ENCODE assay signal across 8 mouse cellular contexts in genomic region chr7:79466053-79466901, GRCm38 (mm10). TPM values are rescaled to one million over a fixed set of nuclear protein-coding genes. Genes with fewer than 3 reads are reported as not detected.
DNase-seq lines count a peak whose midpoint lies in the region; ATAC-seq and TF ChIP-seq lines count a peak whose summit lies in the region.

Gene Polg (minus strand): TSS chr7:79466362.

- H3K4me1 ChIP-seq in bone marrow macrophage, adult 2 months (ENCODE audit: control insufficient read depth, insufficient read depth, low read length), result peaks cover 20% of the 10 kb centered on the region
- peaks cover 14% of the 10 kb centered on the region for H3K4me1 ChIP-seq in embryonic fibroblast, embryonic 13.5 days (ENCODE audit: control insufficient read depth, insufficient read depth, low read length)
- H3K4me1 ChIP-seq in kidney, embryonic 14.5 days (ENCODE audit: control insufficient read depth, insufficient read depth, low read length), result peaks cover 24% of the 10 kb centered on the region
- peaks cover 29% of the 10 kb centered on the region for H3K4me1 ChIP-seq in limb, embryonic 15.5 days

- H3K9me3 ChIP-seq in kidney, embryonic 14.5 days (ENCODE audit: control insufficient read depth, low read length), result no peaks in the 10 kb centered on the region
- H3K9me3 ChIP-seq in limb, embryonic 15.5 days, result no peaks in the 10 kb centered on the region

- no peaks in the 10 kb centered on the region for H3K27me3 ChIP-seq in kidney, embryonic 14.5 days (ENCODE audit: control insufficient read depth, insufficient read depth, low read length)
- no peaks in the 10 kb centered on the region for H3K27me3 ChIP-seq in limb, embryonic 15.5 days

- peak; percentile 99 for DNase-seq in A20 (ENCODE audit: low read depth, low spot score)
- DNase-seq in heart, adult 9 months (ENCODE audit: low spot score in 2 of 2), result peak; percentile 97 to 99
- DNase-seq in monocyte, adult 2 months (ENCODE audit: low read depth in 1 of 2, low spot score in 2 of 2), result peak; percentile 96 to 99
- peak; percentile 97 to 98 for DNase-seq in spleen, postnatal 36 days (ENCODE audit: low spot score in 2 of 2)

- no peak for TF ChIP-seq POLR2A in bone marrow macrophage, adult 2 months (IDR thresholded peaks at IDR 0.05; ENCODE audit: borderline replicate concordance, low read depth, low read length)
- TF ChIP-seq POLR2A in embryonic fibroblast, embryonic 13.5 days (IDR thresholded peaks at IDR 0.05; ENCODE audit: low read depth, low read length), result peak; percentile 89

- peak within 1 kb of the TSS; percentile 94 for H3K4me2 ChIP-seq in kidney, embryonic 14.5 days (replicated peaks; ENCODE audit: low read depth, low read length)
- peak within 1 kb of the TSS; percentile 85 for H3K4me2 ChIP-seq in limb, embryonic 15.5 days

- ATAC-seq in kidney, embryonic 14.5 days (ENCODE audit: low FRiP score, low TSS enrichment), result peak; percentile 98
- peak; percentile 96 for ATAC-seq in limb, embryonic 15.5 days (ENCODE audit: insufficient number of reproducible peaks, low FRiP score, low TSS enrichment, low read depth)

- H3K9ac ChIP-seq in kidney, embryonic 14.5 days (ENCODE audit: low read depth, low read length), result peak within 1 kb of the TSS; percentile 91
- H3K9ac ChIP-seq in limb, embryonic 15.5 days, result peak within 1 kb of the TSS; percentile 81

- TF ChIP-seq CTCF in bone marrow macrophage, adult 2 months (IDR thresholded peaks at IDR 0.05; ENCODE audit: low read depth, low read length), result no peak
- TF ChIP-seq CTCF in embryonic fibroblast, embryonic 13.5 days (IDR thresholded peaks at IDR 0.05; ENCODE audit: borderline replicate concordance, insufficient read depth, low read length), result no peak

- H3K4me3 ChIP-seq in bone marrow macrophage, adult 2 months (ENCODE audit: insufficient read depth, low read length), result peak within 1 kb of the TSS; percentile 83
- H3K4me3 ChIP-seq in embryonic fibroblast, embryonic 13.5 days (ENCODE audit: insufficient read depth, low read length), result peak within 1 kb of the TSS; percentile 93
- peak within 1 kb of the TSS; percentile 87 for H3K4me3 ChIP-seq in kidney, embryonic 14.5 days (ENCODE audit: low read length)
- peak within 1 kb of the TSS; percentile 88 for H3K4me3 ChIP-seq in limb, embryonic 15.5 days

- WGBS in kidney, embryonic 14.5 days, result under 1% methylated on average over 76 of the region's 76 CpGs
- WGBS in limb, embryonic 15.5 days, result under 1% methylated on average over 75 of the region's 76 CpGs

- H3K27ac ChIP-seq in bone marrow macrophage, adult 2 months (ENCODE audit: insufficient read depth, low read depth, low read length), result peak within 1 kb of the TSS; percentile 74
- H3K27ac ChIP-seq in embryonic fibroblast, embryonic 13.5 days (ENCODE audit: insufficient read depth, low read length), result peak within 1 kb of the TSS; percentile 56
- H3K27ac ChIP-seq in kidney, embryonic 14.5 days (ENCODE audit: low read depth, low read length), result peak within 1 kb of the TSS; percentile 76
- H3K27ac ChIP-seq in limb, embryonic 15.5 days, result peak within 1 kb of the TSS; percentile 92

- H3K36me3 ChIP-seq in kidney, embryonic 14.5 days (ENCODE audit: control insufficient read depth, insufficient read depth, low read length), result peaks cover 19% of the 10 kb centered on the region
- peaks cover 19% of the 10 kb centered on the region for H3K36me3 ChIP-seq in limb, embryonic 15.5 days

RNA-seq across cellular contexts. Expression of gene Polg, which starts in this region (rescaled TPM):
- 54.2 and 56.9 TPM in 2 replicates for polyA plus RNA-seq in bone marrow macrophage, adult 2 months (2012; ENCODE audit: insufficient read depth, insufficient read length, missing spikeins)
- polyA plus RNA-seq in embryonic fibroblast, embryonic 13.5 days (2011; ENCODE audit: insufficient read length, low read depth, missing spikeins), result 53.6 and 60.5 TPM in 2 replicates
- 21.3 and 35.9 TPM in 2 replicates for polyA plus RNA-seq in kidney, embryonic 14.5 days (2014; fragmentation: Nextera tagmentation; extraction: Ambion mirVana)
- 30.9 and 33.7 TPM in 2 replicates for polyA plus RNA-seq in limb, embryonic 15.5 days (2015; fragmentation: Nextera tagmentation; extraction: Ambion mirVana)

Comparison
In these comparisons a context has a peak if more than half of its experiments do, and no peak if none do; other contexts are left out.
1. Peak in every context shown above with its lines: DNase-seq, ATAC-seq, H3K4me3 ChIP-seq and H3K27ac ChIP-seq.